Mouse (Mus musculus): ENCODE measurements around the gene Ints11. TPM values are rescaled to one million over a fixed set of nuclear protein-coding genes. Genes with fewer than 3 reads are reported as not detected.

Ints11 gene
- 97.9 and 109 TPM in 2 replicates for polyA plus RNA-seq (2016; fragmentation: Nextera tagmentation; extraction: Ambion mirVana)

- H3K4me1 ChIP-seq = peaks cover 27% of the 10 kb centered on the region
- H3K9me3 ChIP-seq = no peaks in the 10 kb centered on the region
- peak; percentile 98 for DNase-seq (ENCODE audit: low spot score)
- no peaks in the 10 kb centered on the region for H3K27me3 ChIP-seq (replicated peaks; ENCODE audit: low read depth, poor library complexity, severe bottlenecking)
- H3K36me3 ChIP-seq (replicated peaks) = peaks cover 61% of the 10 kb centered on the region
- peak within 1 kb of the TSS; percentile 86 for H3K27ac ChIP-seq (replicated peaks)
- peak within 1 kb of the TSS; percentile 88 for H3K4me3 ChIP-seq
- WGBS = under 1% methylated on average over 63 of the region's 63 CpGs
Observed at GRCm38 (mm10) chr4:155869317-155870033, at the start of gene Ints11, which contains the start of gene Cptp. Gene Ints11 (plus strand): TSS chr4:155869546. Gene Cptp (minus strand): TSS chr4:155869440.

- Histone ChIP-seq H3K27ac (replicated peaks) (no peak overlapping the region), H3K36me3 (replicated peaks) (peaks cover 100% of the 10 kb centered on the region), H3K9me3 (no peaks in the 10 kb centered on the region), H3K27me3 (replicated peaks; ENCODE audit: low read depth, poor library complexity, severe bottlenecking) (no peaks in the 10 kb centered on the region), H3K4me3 (no peak overlapping the region), H3K4me1 (no peaks in the 10 kb centered on the region)
- WGBS = 81% methylated on average over 7 of the region's 7 CpGs
- DNase-seq (ENCODE audit: low spot score) = peak; percentile 32
Observed at GRCm38 (mm10) chr4:155821025-155821424, 48.3 kb upstream of the Ints11 start.

GRCm38 (mm10) chr4:155823443-155823842 is 45.9 kb upstream of the Ints11 start:
- no peak overlapping the region for H3K27ac ChIP-seq (replicated peaks)
- no peak for DNase-seq (ENCODE audit: low spot score)
- no peaks in the 10 kb centered on the region for H3K4me1 ChIP-seq
- peaks cover 100% of the 10 kb centered on the region for H3K36me3 ChIP-seq (replicated peaks)
- no peaks in the 10 kb centered on the region for H3K27me3 ChIP-seq (replicated peaks; ENCODE audit: low read depth, poor library complexity, severe bottlenecking)
- no peaks in the 10 kb centered on the region for H3K9me3 ChIP-seq
- no peak overlapping the region for H3K4me3 ChIP-seq
- WGBS = 97% methylated on average over 16 of the region's 16 CpGs

GRCm38 (mm10) chr4:155829866-155830265 is 39.5 kb upstream of the Ints11 start:
- no peaks in the 10 kb centered on the region for H3K27me3 ChIP-seq (replicated peaks; ENCODE audit: low read depth, poor library complexity, severe bottlenecking)
- 91% methylated on average over 4 of the region's 4 CpGs for WGBS
- H3K36me3 ChIP-seq (replicated peaks) = peaks cover 66% of the 10 kb centered on the region
- no peak overlapping the region for H3K4me3 ChIP-seq
- H3K9me3 ChIP-seq = no peaks in the 10 kb centered on the region
- no peak for DNase-seq (ENCODE audit: low spot score)
- no peak overlapping the region for H3K27ac ChIP-seq (replicated peaks)
- H3K4me1 ChIP-seq = peaks cover 24% of the 10 kb centered on the region

- Histone ChIP-seq H3K4me3 (peak overlapping the region; percentile 93), H3K36me3 (replicated peaks) (peaks cover 64% of the 10 kb centered on the region), H3K9me3 (no peaks in the 10 kb centered on the region), H3K27ac (replicated peaks) (no peak overlapping the region), H3K27me3 (replicated peaks; ENCODE audit: low read depth, poor library complexity, severe bottlenecking) (no peaks in the 10 kb centered on the region), H3K4me1 (peaks cover 24% of the 10 kb centered on the region)
- WGBS = 57% methylated on average over 8 of the region's 8 CpGs
- no peak for DNase-seq (ENCODE audit: low spot score)
Observed at GRCm38 (mm10) chr4:155830596-155830995, 38.8 kb upstream of the Ints11 start.

GRCm38 (mm10) chr4:155831205-155831766 is 38.1 kb upstream of the Ints11 start, which contains the start of gene Aurkaip1:
Gene Aurkaip1 (plus strand): TSS chr4:155831272.
- Histone ChIP-seq H3K27ac (replicated peaks) (peak within 1 kb of the TSS; percentile 86), H3K9me3 (no peaks in the 10 kb centered on the region), H3K36me3 (replicated peaks) (peaks cover 57% of the 10 kb centered on the region), H3K4me1 (peaks cover 24% of the 10 kb centered on the region), H3K4me3 (peak within 1 kb of the TSS; percentile 93), H3K27me3 (replicated peaks; ENCODE audit: low read depth, poor library complexity, severe bottlenecking) (no peaks in the 10 kb centered on the region)
- under 1% methylated on average over 49 of the region's 49 CpGs for WGBS
- peak; percentile 97 for DNase-seq (ENCODE audit: low spot score)

- WGBS = 1% methylated on average over 25 of the region's 25 CpGs
- Histone ChIP-seq H3K27ac (replicated peaks) (peak overlapping the region; percentile 86), H3K4me1 (peaks cover 24% of the 10 kb centered on the region), H3K36me3 (replicated peaks) (peaks cover 52% of the 10 kb centered on the region), H3K27me3 (replicated peaks; ENCODE audit: low read depth, poor library complexity, severe bottlenecking) (no peaks in the 10 kb centered on the region), H3K4me3 (peak overlapping the region; percentile 93), H3K9me3 (no peaks in the 10 kb centered on the region)
- DNase-seq (ENCODE audit: low spot score) = no peak
Observed at GRCm38 (mm10) chr4:155831831-155832230, 37.5 kb upstream of the Ints11 start.

GRCm38 (mm10) chr4:155832321-155832720 is 37.0 kb upstream of the Ints11 start:
- WGBS = 56% methylated on average over 10 of the region's 10 CpGs
- Histone ChIP-seq H3K4me3 (peak overlapping the region; percentile 93), H3K36me3 (replicated peaks) (peaks cover 47% of the 10 kb centered on the region), H3K9me3 (no peaks in the 10 kb centered on the region), H3K4me1 (peaks cover 24% of the 10 kb centered on the region), H3K27me3 (replicated peaks; ENCODE audit: low read depth, poor library complexity, severe bottlenecking) (no peaks in the 10 kb centered on the region), H3K27ac (replicated peaks) (peak overlapping the region; percentile 86)
- no peak for DNase-seq (ENCODE audit: low spot score)

- peak overlapping the region; percentile 93 for H3K4me3 ChIP-seq
Observed at GRCm38 (mm10) chr4:155833234-155833633, 36.1 kb upstream of the Ints11 start.

GRCm38 (mm10) chr4:155833836-155834235 is 35.5 kb upstream of the Ints11 start:
- whole genome bisulfite sequencing = 39% methylated on average over 2 of the region's 2 CpGs
- Histone ChIP-seq H3K4me1 (peaks cover 36% of the 10 kb centered on the region), H3K4me3 (peak overlapping the region; percentile 23; the same call in 1 of the 2 replicates), H3K27ac (replicated peaks) (no peak overlapping the region), H3K27me3 (replicated peaks; ENCODE audit: low read depth, poor library complexity, severe bottlenecking) (no peaks in the 10 kb centered on the region), H3K36me3 (replicated peaks) (peaks cover 34% of the 10 kb centered on the region), H3K9me3 (no peaks in the 10 kb centered on the region)
- peak; percentile 76 for DNase-seq (ENCODE audit: low spot score)

More at GRCm38 (mm10) chr4:155833234-155833633, 36.1 kb upstream of the Ints11 start:
- H3K27me3 ChIP-seq (replicated peaks; ENCODE audit: low read depth, poor library complexity, severe bottlenecking) = no peaks in the 10 kb centered on the region
- no peak overlapping the region for H3K27ac ChIP-seq (replicated peaks)
- H3K9me3 ChIP-seq = no peaks in the 10 kb centered on the region
- H3K36me3 ChIP-seq (replicated peaks) = peaks cover 38% of the 10 kb centered on the region
- WGBS = 85% methylated on average over 4 of the region's 4 CpGs
- H3K4me1 ChIP-seq = peaks cover 31% of the 10 kb centered on the region
- DNase-seq (ENCODE audit: low spot score) = no peak

GRCm38 (mm10) chr4:155837404-155838010 is 31.8 kb upstream of the Ints11 start:
- H3K4me3 ChIP-seq = 0 out of 2 replicates have a peak overlapping the region, but pooled peaks have one; percentile 8
- no peak for DNase-seq (ENCODE audit: low spot score)
- H3K4me1 ChIP-seq = peaks cover 60% of the 10 kb centered on the region
- H3K27me3 ChIP-seq (replicated peaks; ENCODE audit: low read depth, poor library complexity, severe bottlenecking) = peaks cover 19% of the 10 kb centered on the region
- no peak overlapping the region for H3K27ac ChIP-seq (replicated peaks)
- no peaks in the 10 kb centered on the region for H3K9me3 ChIP-seq
- peaks cover 30% of the 10 kb centered on the region for H3K36me3 ChIP-seq (replicated peaks)
- 85% methylated on average over 11 of the region's 11 CpGs for WGBS
